Mouse (Mus musculus) stomach, embryonic 14.5 days (tissue): Measurements from ENCODE around the gene Opa3. TPM values are rescaled to one million over a fixed set of nuclear protein-coding genes. Genes with fewer than 3 reads are reported as not detected.

ENCODE experiments used
- ATAC-seq: fragments of 200-750 bp; cut with Nextera tagmentation; 2 replicates; pipeline ENCODE4 v1.8.0; 2017; ENCODE audit warnings: low read depth, moderate TSS enrichment; ENCODE audit not compliant: insufficient number of reproducible peaks, insufficient read depth, low FRiP score
- H3K27ac ChIP-seq: fragments of 300-500 bp; sonication (generic); 2 replicates; pipeline ENCODE4 v1.5.1; 2014; ENCODE audit warnings: mild to moderate bottlenecking, low read length, moderate library complexity, mixed read lengths
- H3K27me3 ChIP-seq: fragments of 300-500 bp; sonication (generic); 2 replicates; pipeline ENCODE4 v1.6.1; 2014; ENCODE audit warnings: low read length, control low read depth, mixed read lengths; ENCODE audit not compliant: control insufficient read depth, insufficient read depth
- H3K36me3 ChIP-seq: fragments of 300-500 bp; sonication (generic); 2 replicates; pipeline ENCODE4 v1.6.1; 2014; ENCODE audit warnings: mild to moderate bottlenecking, control low read depth, low read length, moderate library complexity, mixed read lengths; ENCODE audit not compliant: control insufficient read depth, insufficient read depth
- H3K4me1 ChIP-seq: fragments of 300-500 bp; sonication (generic); 2 replicates; pipeline ENCODE4 v1.6.1; 2014; ENCODE audit warnings: low read length, control low read depth, mixed read lengths; ENCODE audit not compliant: control insufficient read depth, insufficient read depth
- H3K4me2 ChIP-seq: fragments of 300-500 bp; sonication (generic); replicated peaks from 2 replicates; pipeline ENCODE4 v1.6.1; 2014; ENCODE audit warnings: low read depth, low read length, control low read depth
- H3K4me3 ChIP-seq: fragments of 300-500 bp; sonication (generic); 2 replicates; pipeline ENCODE4 v1.5.1; 2014; ENCODE audit warnings: low read depth, low read length, control low read depth
- H3K9ac ChIP-seq: fragments of 300-500 bp; sonication (generic); replicated peaks from 2 replicates; pipeline ENCODE4 v1.6.1; 2014; ENCODE audit warnings: low read depth, mild to moderate bottlenecking, control low read depth, low read length, moderate library complexity, mixed read lengths
- H3K9me3 ChIP-seq: fragments of 300-500 bp; sonication (generic); 2 replicates; pipeline ENCODE4 v1.6.1; 2016; ENCODE audit warnings: low read depth, low read length, control low read depth; ENCODE audit not compliant: control insufficient read depth
- WGBS: fragments of 180-500 bp; shearing (Covaris S2); extraction: QIAGEN DNeasy Blood & Tissue Kit; methylation state at CpG from one replicate; pipeline ENCODE4 v1.1.7; 2014; 5-methylcytosine and 5-hydroxymethylcytosine counted together
- polyA plus RNA-seq: library from polyadenylated mRNA; unstranded; fragments of >200 nt; fragmentation: Nextera tagmentation; extraction: Ambion mirVana; gene quantifications from 2 replicates; pipeline ENCODE4 v1.2.1, GENCODE M21; 2014

The Opa3 gene
- polyA plus RNA-seq, 1 experiment from 2014 or later = 42.9 TPM

DNA sequence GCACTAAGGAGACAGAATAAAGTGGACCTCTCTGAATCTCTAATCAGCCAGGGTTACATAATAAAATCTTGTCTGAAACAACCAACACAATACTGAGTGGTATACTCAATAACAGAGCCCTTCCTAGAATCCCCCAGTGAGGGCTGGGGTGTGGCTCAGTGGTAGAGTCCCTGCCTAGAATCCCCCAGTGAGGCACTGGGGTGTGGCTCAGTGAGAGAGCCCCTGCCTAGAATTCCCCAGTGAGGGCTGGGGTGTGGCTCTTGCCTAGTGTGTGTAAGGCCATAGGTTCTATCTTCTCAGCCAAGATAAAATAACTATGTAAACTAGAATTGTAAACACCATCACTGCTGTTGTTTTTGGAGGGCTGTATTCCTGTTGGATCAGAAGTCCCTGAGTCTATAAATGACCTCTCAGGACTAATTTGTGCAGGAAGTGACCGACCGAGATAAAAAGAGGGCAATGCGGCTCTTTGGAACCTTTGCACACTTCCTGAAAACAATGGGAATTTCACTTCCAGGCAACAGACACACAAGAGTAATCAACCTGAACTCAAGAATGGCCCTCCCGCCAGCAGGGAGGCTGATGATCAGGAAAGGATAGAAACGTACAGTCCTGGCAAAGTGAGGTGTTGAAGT, 17.0 kb upstream of the Opa3 start:
- H3K4me1 ChIP-seq = peaks cover 6% of the 10 kb centered on the region; the same call in 1 of the 2 replicates
- no peak overlapping the region for H3K27ac ChIP-seq
- H3K27me3 ChIP-seq = no peaks in the 10 kb centered on the region
- H3K36me3 ChIP-seq = no peaks in the 10 kb centered on the region
- no peak overlapping the region for H3K4me3 ChIP-seq
- no peak overlapping the region for H3K9ac ChIP-seq
- H3K4me2 ChIP-seq = no peak overlapping the region
- no peak for ATAC-seq
- WGBS = 64% methylated on average over 5 of the region's 5 CpGs
- H3K9me3 ChIP-seq = no peaks in the 10 kb centered on the region

DNA sequence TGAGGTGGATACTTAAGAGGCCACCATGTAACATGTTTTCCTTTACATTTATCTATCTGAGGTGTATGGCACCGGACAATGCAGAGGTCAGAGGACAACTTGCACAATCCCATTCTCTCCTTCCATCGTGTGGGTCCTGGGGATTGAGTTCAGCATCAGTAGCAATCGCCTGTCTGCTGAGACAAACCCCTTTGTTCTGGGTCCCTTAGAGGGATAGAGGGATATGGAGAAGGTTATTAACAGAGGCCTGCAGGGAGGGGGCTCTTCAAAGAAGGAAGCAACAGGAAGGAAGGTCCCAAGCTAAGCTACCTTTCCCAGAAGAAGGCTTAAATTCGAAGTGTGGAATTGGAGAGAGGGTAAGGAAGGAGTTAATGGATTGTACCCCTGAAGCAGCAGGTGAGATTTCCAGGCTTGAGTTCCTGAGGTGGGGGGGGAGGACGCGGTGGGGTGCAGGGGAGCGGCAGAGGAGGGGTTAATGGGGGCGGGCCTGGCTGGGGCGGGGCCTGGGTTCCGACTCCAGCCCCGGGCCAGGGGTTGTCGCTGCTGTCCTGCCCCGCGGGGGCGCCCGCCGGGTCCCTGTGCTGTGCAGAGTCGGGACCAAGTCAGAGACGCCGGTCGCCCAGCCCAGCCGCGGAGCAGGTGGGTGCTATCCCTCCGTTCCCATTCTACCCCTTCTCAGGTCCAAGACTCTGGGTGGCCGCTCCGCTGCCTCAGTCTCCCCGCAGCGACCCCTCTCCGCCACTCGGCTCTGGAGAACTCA, 16.0 kb upstream of the Opa3 start, which contains the start of gene Gpr4:
TSS of gene Gpr4 (plus strand) at position 543 of the 760 bp plus-strand sequence.
- H3K36me3 ChIP-seq = no peaks in the 10 kb centered on the region
- H3K4me1 ChIP-seq = peaks cover 6% of the 10 kb centered on the region; the same call in 1 of the 2 replicates
- WGBS = 3% methylated on average over 30 of the region's 30 CpGs
- no peak within 1 kb of the TSS for H3K27ac ChIP-seq
- ATAC-seq = peak; percentile 74
- H3K9me3 ChIP-seq = no peaks in the 10 kb centered on the region
- H3K4me3 ChIP-seq = peak within 1 kb of the TSS; percentile 37
- H3K27me3 ChIP-seq = no peaks in the 10 kb centered on the region
- H3K9ac ChIP-seq = no peak within 1 kb of the TSS; the same call in 1 of the 2 replicates
- peak within 1 kb of the TSS; percentile 77 for H3K4me2 ChIP-seq

DNA sequence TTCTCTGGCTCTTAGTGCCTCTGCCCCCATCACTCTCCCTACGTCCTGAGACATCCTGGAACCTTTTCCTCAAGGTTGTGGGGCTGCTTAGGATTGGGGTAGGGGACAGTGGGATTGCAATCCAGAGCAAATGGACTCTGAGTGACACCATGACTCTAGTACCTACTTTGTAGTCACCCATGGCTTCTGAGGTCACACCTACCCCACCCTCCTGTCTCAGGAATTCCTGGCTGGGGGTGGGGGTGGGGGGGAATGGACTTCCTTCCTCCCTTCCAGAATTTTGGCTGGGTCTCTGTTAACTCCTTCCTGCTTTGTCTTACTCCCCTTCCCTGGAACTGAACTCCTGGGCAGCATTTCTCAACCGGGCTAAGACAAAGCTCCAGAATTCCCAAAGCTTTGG, 14.7 kb upstream of the Opa3 start:
- Histone ChIP-seq H3K4me2 (no peak overlapping the region), H3K27ac (no peak overlapping the region), H3K36me3 (no peaks in the 10 kb centered on the region), H3K9ac (no peak overlapping the region), H3K4me1 (peaks cover 6% of the 10 kb centered on the region; the same call in 1 of the 2 replicates), H3K4me3 (no peak overlapping the region), H3K9me3 (no peaks in the 10 kb centered on the region), H3K27me3 (no peaks in the 10 kb centered on the region)
- WGBS = 57% methylated on average over 2 of the region's 2 CpGs
- ATAC-seq = no peak

DNA sequence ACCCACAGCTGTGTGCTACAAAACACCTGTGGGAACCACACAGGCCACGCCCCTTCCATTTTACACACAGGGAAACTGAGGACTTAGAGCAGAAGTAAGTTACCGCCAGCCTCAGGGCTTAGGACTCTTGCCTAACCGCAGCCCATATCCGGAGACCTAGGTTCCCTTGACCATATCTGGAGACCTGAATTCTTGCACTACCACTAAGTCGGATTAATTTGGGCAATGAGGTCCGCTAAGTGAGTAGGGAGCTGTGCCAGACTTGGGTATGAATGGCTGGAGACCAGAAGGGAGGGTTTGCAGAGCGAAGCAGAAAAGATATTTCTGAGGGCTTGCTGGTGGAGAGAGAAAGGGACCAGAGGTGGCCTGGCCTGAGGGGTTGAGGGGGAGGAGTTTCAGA, 13.8 kb upstream of the Opa3 start:
- 70% methylated on average over 7 of the region's 7 CpGs for WGBS

DNA sequence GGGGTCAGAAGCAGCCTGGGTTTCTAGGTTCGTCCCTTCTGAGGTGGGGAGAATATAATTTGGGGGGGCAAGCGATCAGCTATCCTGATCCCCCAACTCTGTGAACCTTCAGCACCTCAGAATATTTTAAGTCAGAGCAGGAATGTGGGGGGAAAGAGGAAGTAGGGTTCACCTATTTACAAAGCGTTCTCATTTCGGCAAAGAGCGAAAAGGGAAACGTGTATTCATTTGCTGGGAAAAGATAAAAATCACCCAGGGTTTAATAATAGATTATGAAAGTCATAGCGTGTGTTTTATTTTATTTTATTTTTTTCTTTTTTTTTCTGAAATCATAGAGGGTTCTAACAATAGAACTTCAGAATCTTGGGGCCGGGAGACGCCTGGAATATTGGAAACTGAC, 13.2 kb upstream of the Opa3 start:
- H3K27me3 ChIP-seq = no peaks in the 10 kb centered on the region
- no peak overlapping the region for H3K4me2 ChIP-seq
- ATAC-seq = no peak
- no peak overlapping the region for H3K27ac ChIP-seq
- no peak overlapping the region for H3K9ac ChIP-seq
- peaks cover 6% of the 10 kb centered on the region; the same call in 1 of the 2 replicates for H3K4me1 ChIP-seq
- no peaks in the 10 kb centered on the region for H3K36me3 ChIP-seq
- WGBS = 67% methylated on average over 9 of the region's 9 CpGs
- no peak overlapping the region for H3K4me3 ChIP-seq
- H3K9me3 ChIP-seq = no peaks in the 10 kb centered on the region

More for the DNA sequence above, 13.8 kb upstream of the Opa3 start:
- Histone ChIP-seq H3K4me1 (peaks cover 6% of the 10 kb centered on the region; the same call in 1 of the 2 replicates), H3K4me3 (no peak overlapping the region), H3K27me3 (no peaks in the 10 kb centered on the region), H3K36me3 (no peaks in the 10 kb centered on the region), H3K4me2 (no peak overlapping the region), H3K9me3 (no peaks in the 10 kb centered on the region), H3K9ac (no peak overlapping the region), H3K27ac (no peak overlapping the region)
- no peak for ATAC-seq

DNA sequence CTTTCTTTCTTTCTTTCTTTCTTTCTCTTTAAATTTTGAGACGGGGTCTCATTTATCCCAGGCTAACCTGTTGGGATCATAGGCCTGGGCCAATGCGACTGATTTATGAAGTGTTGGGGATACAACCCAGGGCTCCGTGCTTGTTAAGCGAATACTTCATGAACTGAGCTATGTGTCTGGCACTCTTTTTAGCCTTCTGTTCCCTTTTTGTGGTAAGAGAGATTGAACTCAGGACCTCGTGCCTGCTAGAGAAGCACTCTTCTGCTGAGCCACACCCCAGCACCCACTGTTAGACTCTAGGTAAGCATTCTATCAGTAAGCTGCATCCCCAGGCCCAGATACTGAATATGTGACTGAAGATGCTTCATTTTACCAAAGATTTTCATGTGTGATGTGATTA, 10.6 kb upstream of the Opa3 start:
- Histone ChIP-seq H3K27me3 (no peaks in the 10 kb centered on the region), H3K36me3 (no peaks in the 10 kb centered on the region), H3K27ac (no peak overlapping the region), H3K4me1 (0 out of 2 replicates have a peak, but pooled peaks cover under 1% of the 10 kb centered on the region), H3K4me3 (no peak overlapping the region), H3K9me3 (no peaks in the 10 kb centered on the region), H3K9ac (no peak overlapping the region), H3K4me2 (no peak overlapping the region)
- 52% methylated on average over 5 of the region's 5 CpGs for WGBS
- no peak for ATAC-seq

DNA sequence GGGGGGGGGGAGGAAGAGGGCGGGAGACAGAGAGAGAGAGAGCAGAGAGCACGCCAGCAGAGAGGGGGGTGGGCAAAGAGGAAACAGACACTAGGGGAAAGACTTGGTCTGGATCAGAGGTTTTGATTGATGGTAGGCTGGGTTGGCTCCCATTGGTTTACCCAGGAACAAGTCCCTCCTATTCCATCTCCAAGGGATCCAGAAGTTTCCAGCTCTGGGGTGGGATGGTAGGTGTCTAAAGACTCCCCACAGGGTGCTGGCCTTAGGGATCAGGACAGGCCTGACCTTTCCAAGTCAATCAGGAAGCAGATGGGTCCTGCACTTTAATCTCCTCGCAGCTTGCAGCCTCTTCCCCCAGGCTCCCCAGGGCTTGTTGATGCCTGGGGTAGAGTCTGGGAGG, 10.2 kb upstream of the Opa3 start:
- no peaks in the 10 kb centered on the region for H3K36me3 ChIP-seq
- H3K27me3 ChIP-seq = no peaks in the 10 kb centered on the region
- H3K27ac ChIP-seq = no peak overlapping the region
- WGBS = 10% methylated on average over 3 of the region's 3 CpGs
- no peak overlapping the region for H3K4me2 ChIP-seq
- H3K4me1 ChIP-seq = no peaks in the 10 kb centered on the region
- H3K9me3 ChIP-seq = no peaks in the 10 kb centered on the region
- ATAC-seq = no peak
- H3K4me3 ChIP-seq = no peak overlapping the region
- H3K9ac ChIP-seq = no peak overlapping the region

DNA sequence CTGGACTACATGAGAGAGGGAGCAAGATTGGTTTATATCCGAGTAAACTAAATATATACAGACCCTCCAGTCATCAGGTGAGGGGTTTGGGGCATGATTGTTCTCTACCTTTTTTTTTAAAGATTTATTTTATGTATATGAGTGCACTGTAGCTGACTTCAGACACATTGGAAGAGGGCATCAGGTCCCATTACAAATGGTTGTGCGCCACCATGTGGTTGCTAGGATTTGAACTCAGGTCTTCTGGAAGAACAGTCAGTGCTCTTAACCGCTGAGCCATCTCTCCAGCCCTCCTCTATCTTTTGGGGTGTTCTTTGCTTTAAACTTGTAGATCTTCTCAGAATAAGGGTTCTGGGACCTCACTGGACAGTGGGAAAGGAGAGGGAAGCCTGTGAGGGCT, 8.1 kb upstream of the Opa3 start:
- Histone ChIP-seq H3K27ac (no peak overlapping the region), H3K4me1 (no peaks in the 10 kb centered on the region), H3K9me3 (no peaks in the 10 kb centered on the region), H3K4me3 (no peak overlapping the region), H3K27me3 (no peaks in the 10 kb centered on the region), H3K9ac (no peak overlapping the region), H3K36me3 (no peaks in the 10 kb centered on the region), H3K4me2 (no peak overlapping the region)
- no peak for ATAC-seq
- WGBS = 70% methylated on average over 3 of the region's 3 CpGs
